Mouse (Mus musculus): ENCODE measurements around the gene Ccdc28a. TPM values are rescaled to one million over a fixed set of nuclear protein-coding genes. Genes with fewer than 3 reads are reported as not detected.

Ccdc28a gene
- total and polyA plus RNA-seq, 3 experiments = 5.0 to 16.4 TPM; not detected in 1

GRCm38 (mm10) chr10:18182246-18182645, 52.6 kb downstream of the Ccdc28a start:
- Histone ChIP-seq H3K9me3 (replicated peaks; ENCODE audit: insufficient read depth, low read length) (no peaks in the 10 kb centered on the region), H3K9ac (ENCODE audit: control insufficient read depth, low read depth, low read length, poor library complexity, severe bottlenecking) (no peak overlapping the region), H3K36me3 (ENCODE audit: control insufficient read depth in 1 of 2, insufficient read depth in 2 of 2, low read length in 2 of 2) (no peaks in the 10 kb centered on the region), H3K4me3 (ENCODE audit: control insufficient read depth in 1 of 2, insufficient read depth in 1 of 2, low read depth in 2 of 2, low read length in 2 of 2) (no peak overlapping the region), H3K27me3 (ENCODE audit: control insufficient read depth in 1 of 2, insufficient read depth in 2 of 2, low read length in 2 of 2) (no peaks in the 10 kb centered on the region), H3K4me1 (ENCODE audit: control insufficient read depth in 1 of 2, insufficient read depth in 2 of 2, low read length in 2 of 2) (no peaks in the 10 kb centered on the region), H3K27ac (ENCODE audit: control insufficient read depth, low read depth, low read length) (no peak overlapping the region), H3K79me2 (ENCODE audit: control insufficient read depth, insufficient read depth, low read length, poor library complexity) (no peaks in the 10 kb centered on the region)
- TF ChIP-seq HCFC1 (IDR thresholded peaks at IDR 0.05; ENCODE audit: low read depth, low read length) (no peak), CHD1 (IDR thresholded peaks at IDR 0.05; ENCODE audit: low read depth, low read length) (no peak), RAD21 (IDR thresholded peaks at IDR 0.05; ENCODE audit: low read depth, low read length) (no peak), TBP (IDR thresholded peaks at IDR 0.05; ENCODE audit: low read depth, low read length) (no peak), MXI1 (IDR thresholded peaks at IDR 0.05; ENCODE audit: low read depth, low read length) (no peak), NELFE (IDR thresholded peaks at IDR 0.05; ENCODE audit: low read depth, low read length) (no peak), MEF2A (IDR thresholded peaks at IDR 0.05; ENCODE audit: extremely low read depth, insufficient replicate concordance, low read depth, low read length, poor library complexity, severe bottlenecking) (no peak), MYC (IDR thresholded peaks at IDR 0.05; ENCODE audit: low read depth, low read length) (no peak), TCF12 (IDR thresholded peaks at IDR 0.05; ENCODE audit: low read depth, low read length) (no peak), ZC3H11A (IDR thresholded peaks at IDR 0.05; ENCODE audit: low read depth, low read length) (no peak), EP300 (IDR thresholded peaks at IDR 0.05; ENCODE audit: low read depth in 1 of 2, low read length in 2 of 2) (no peak), ZMIZ1 (IDR thresholded peaks at IDR 0.05; ENCODE audit: low read depth, low read length) (no peak), MYB (IDR thresholded peaks at IDR 0.05; ENCODE audit: low read depth, low read length) (no peak), TAL1 (IDR thresholded peaks at IDR 0.05; ENCODE audit: low read length) (no peak), MAFK (IDR thresholded peaks at IDR 0.05; ENCODE audit: borderline replicate concordance, low read depth, low read length) (no peak), GATA1 (IDR thresholded peaks at IDR 0.05; ENCODE audit: low read depth, low read length) (no peak), ETS1 (IDR thresholded peaks at IDR 0.05; ENCODE audit: low read depth, low read length) (no peak), SIN3A (IDR thresholded peaks at IDR 0.05; ENCODE audit: low read length) (no peak), JUND (IDR thresholded peaks at IDR 0.05; ENCODE audit: low read depth, low read length) (no peak), UBTF (IDR thresholded peaks at IDR 0.05; ENCODE audit: borderline replicate concordance, insufficient read depth, low read depth, low read length) (no peak)
- DNase-seq (ENCODE audit: low read depth, low spot score) = no peak

GRCm38 (mm10) chr10:18177304-18177703, 57.5 kb downstream of the Ccdc28a start:
- Histone ChIP-seq H3K9me3 (replicated peaks; ENCODE audit: insufficient read depth, low read length) (no peaks in the 10 kb centered on the region), H3K4me3 (ENCODE audit: control insufficient read depth in 1 of 2, insufficient read depth in 1 of 2, low read depth in 2 of 2, low read length in 2 of 2) (no peak overlapping the region), H3K9ac (ENCODE audit: control insufficient read depth, low read depth, low read length, poor library complexity, severe bottlenecking) (no peak overlapping the region), H3K27me3 (ENCODE audit: control insufficient read depth in 1 of 2, insufficient read depth in 2 of 2, low read length in 2 of 2) (no peaks in the 10 kb centered on the region), H3K27ac (ENCODE audit: control insufficient read depth, low read depth, low read length) (no peak overlapping the region), H3K79me2 (ENCODE audit: control insufficient read depth, insufficient read depth, low read length, poor library complexity) (no peaks in the 10 kb centered on the region), H3K4me1 (ENCODE audit: control insufficient read depth in 1 of 2, insufficient read depth in 2 of 2, low read length in 2 of 2) (no peaks in the 10 kb centered on the region), H3K36me3 (ENCODE audit: control insufficient read depth in 1 of 2, insufficient read depth in 2 of 2, low read length in 2 of 2) (no peaks in the 10 kb centered on the region)
- TF ChIP-seq UBTF (IDR thresholded peaks at IDR 0.05; ENCODE audit: borderline replicate concordance, insufficient read depth, low read depth, low read length) = no peak
- no peak for TF ChIP-seq MXI1 (IDR thresholded peaks at IDR 0.05; ENCODE audit: low read depth, low read length)
- no peak for TF ChIP-seq MEF2A (IDR thresholded peaks at IDR 0.05; ENCODE audit: extremely low read depth, insufficient replicate concordance, low read depth, low read length, poor library complexity, severe bottlenecking)
- no peak for TF ChIP-seq RCOR1 (IDR thresholded peaks at IDR 0.05; ENCODE audit: low read depth, low read length)
- no peak for TF ChIP-seq EP300 (IDR thresholded peaks at IDR 0.05; ENCODE audit: low read depth in 1 of 2, low read length in 2 of 2)
- no peak for TF ChIP-seq HCFC1 (IDR thresholded peaks at IDR 0.05; ENCODE audit: low read depth, low read length)
- no peak for TF ChIP-seq USF2 (IDR thresholded peaks at IDR 0.05; ENCODE audit: borderline replicate concordance in 1 of 2, insufficient read depth in 1 of 2, low read depth in 1 of 2, low read length in 2 of 2)
- no peak for TF ChIP-seq KAT2A (conservative IDR thresholded peaks at IDR 0.05; ENCODE audit: low read depth, low read length)
- no peak for TF ChIP-seq USF1 (IDR thresholded peaks at IDR 0.05; ENCODE audit: low read depth, low read length)
- TF ChIP-seq ETS1 (IDR thresholded peaks at IDR 0.05; ENCODE audit: low read depth, low read length) = no peak
- TF ChIP-seq CTCF (IDR thresholded peaks at IDR 0.05 in 2 of 3, conservative IDR thresholded peaks at IDR 0.05 in 1 of 3; ENCODE audit: control insufficient read depth in 1 of 3, insufficient read depth in 1 of 3, low read depth in 2 of 3, low read length in 3 of 3, poor library complexity in 1 of 3, severe bottlenecking in 1 of 3) = no peak
- TF ChIP-seq NRF1 (IDR thresholded peaks at IDR 0.05; ENCODE audit: insufficient read depth, low read depth, low read length, poor library complexity, severe bottlenecking) = no peak
- no peak for TF ChIP-seq GABPA (IDR thresholded peaks at IDR 0.05; ENCODE audit: low read depth, low read length)
- no peak for TF ChIP-seq POLR2A (IDR thresholded peaks at IDR 0.05; ENCODE audit: control insufficient read depth in 1 of 2, insufficient read depth in 1 of 2, low read depth in 1 of 2, low read length in 2 of 2, poor library complexity in 1 of 2)
- no peak for TF ChIP-seq MAX (IDR thresholded peaks at IDR 0.05; ENCODE audit: low read length)
- no peak for DNase-seq (ENCODE audit: low read depth, low spot score)
